Mouse (Mus musculus): ENCODE measurements around the gene Tmem177. TPM values are rescaled to one million over a fixed set of nuclear protein-coding genes. Genes with fewer than 3 reads are reported as not detected.
A peak's percentile ranks its signal among the peaks of the same experiment; 100 is the strongest.

Gene Tmem177
- total and polyA plus RNA-seq, 3 experiments = 7.0 to 8.4 (median 7.2) TPM

GRCm38 (mm10) chr1:119919299-119919698, 6.3 kb upstream of the Tmem177 start:
- H3K9ac ChIP-seq (ENCODE audit: insufficient read depth, low read depth) = no peak overlapping the region
- H3K4me3 ChIP-seq (replicated peaks in 1 of 3; ENCODE audit: low read depth in 2 of 3, low read length in 2 of 3, poor library complexity in 1 of 3) = no peak overlapping the region
- TF ChIP-seq MAFK (IDR thresholded peaks at IDR 0.05; ENCODE audit: insufficient replicate concordance, low read length) = no peak
- TF ChIP-seq RAD21 (IDR thresholded peaks at IDR 0.05; ENCODE audit: low read depth, low read length) = peak; percentile 53
- TF ChIP-seq ZMIZ1 (IDR thresholded peaks at IDR 0.05; ENCODE audit: low read depth, low read length) = no peak
- TF ChIP-seq CTCF (conservative IDR thresholded peaks at IDR 0.05 in 1 of 2, IDR thresholded peaks at IDR 0.05 in 1 of 2; ENCODE audit: low read depth in 2 of 2, low read length in 2 of 2) = peak; percentile 47 to 78; a peak in 3 of 4 replicates
- no peak for TF ChIP-seq RCOR1 (conservative IDR thresholded peaks at IDR 0.05; ENCODE audit: low read depth, low read length)
- peak; percentile 71 for TF ChIP-seq SMC3 (IDR thresholded peaks at IDR 0.05; ENCODE audit: low read depth, low read length)
- TF ChIP-seq EP300 (IDR thresholded peaks at IDR 0.05; ENCODE audit: low read length) = no peak
- TF ChIP-seq ZNF384 (IDR thresholded peaks at IDR 0.05; ENCODE audit: low read depth, low read length) = no peak
- H3K79me2 ChIP-seq (replicated peaks; ENCODE audit: control insufficient read depth, extremely low read depth, insufficient read depth, poor library complexity, severe bottlenecking) = no peaks in the 10 kb centered on the region
- no peaks in the 10 kb centered on the region for H3K9me3 ChIP-seq (replicated peaks; ENCODE audit: low read length)
- H3K4me1 ChIP-seq (ENCODE audit: control insufficient read depth in 1 of 2, insufficient read depth in 2 of 2) = no peaks in the 10 kb centered on the region
- no peaks in the 10 kb centered on the region for H3K27me3 ChIP-seq (replicated peaks)
- no peaks in the 10 kb centered on the region for H3K36me3 ChIP-seq (replicated peaks in 1 of 2; ENCODE audit: control insufficient read depth in 1 of 2, insufficient read depth in 1 of 2, low read length in 1 of 2)
- H3K4me2 ChIP-seq (ENCODE audit: insufficient read depth, low read depth, poor library complexity, severe bottlenecking) = no peak overlapping the region
- dilution Hi-C loops (cut with MboI; ENCODE audit: extremely low pct_ligation_motif_present, extremely low pct_unique_long_range_greater_than_20kb, low sequenced_read_pairs) = no loop called here
- no peak overlapping the region for H3K27ac ChIP-seq (ENCODE audit: insufficient read depth, low read depth)
- in situ Hi-C loops (cut with MboI; ENCODE audit: low pct_ligation_motif_present, low pct_unique_long_range_greater_than_20kb, low sequenced_read_pairs) = loop anchor here (25.0 kb wide), 1 partner anchor 232 kb away; no protein-coding TSS in a partner anchor
- DNase-seq (ENCODE audit: extremely low read depth) = peak; percentile 47

- no peaks in the 10 kb centered on the region for H3K9me3 ChIP-seq (replicated peaks; ENCODE audit: low read length)
- H3K27me3 ChIP-seq (replicated peaks) = no peaks in the 10 kb centered on the region
- dilution Hi-C loops (cut with MboI; ENCODE audit: extremely low pct_ligation_motif_present, extremely low pct_unique_long_range_greater_than_20kb, low sequenced_read_pairs) (no loop called here), in situ Hi-C loops (cut with MboI; ENCODE audit: low pct_ligation_motif_present, low pct_unique_long_range_greater_than_20kb, low sequenced_read_pairs) (loop anchor here (25.0 kb wide), 1 partner anchor 230 kb away; no protein-coding TSS in a partner anchor)
- no peak overlapping the region for H3K4me3 ChIP-seq (replicated peaks in 1 of 3; ENCODE audit: low read depth in 2 of 3, low read length in 2 of 3, poor library complexity in 1 of 3)
- H3K4me2 ChIP-seq (ENCODE audit: insufficient read depth, low read depth, poor library complexity, severe bottlenecking) = no peak overlapping the region
- TF ChIP-seq MAZ (IDR thresholded peaks at IDR 0.05; ENCODE audit: low read depth, low read length) = no peak
- no peak for TF ChIP-seq BHLHE40 (IDR thresholded peaks at IDR 0.05; ENCODE audit: low read depth, low read length)
- no peak for TF ChIP-seq CHD2 (IDR thresholded peaks at IDR 0.05; ENCODE audit: low read length)
- TF ChIP-seq TBP (conservative IDR thresholded peaks at IDR 0.05; ENCODE audit: low read depth, low read length) = no peak
- no peak for TF ChIP-seq GABPA (IDR thresholded peaks at IDR 0.05; ENCODE audit: insufficient replicate concordance, low read depth, low read length)
- TF ChIP-seq HCFC1 (IDR thresholded peaks at IDR 0.05; ENCODE audit: low read depth, low read length) = no peak
- no peak for TF ChIP-seq SMC3 (IDR thresholded peaks at IDR 0.05; ENCODE audit: low read depth, low read length)
- TF ChIP-seq TCF12 (IDR thresholded peaks at IDR 0.05; ENCODE audit: low read depth, low read length) = no peak
- TF ChIP-seq POLR2AphosphoS2 (IDR thresholded peaks at IDR 0.05; ENCODE audit: low read depth, low read length) = no peak
- TF ChIP-seq POLR2A (IDR thresholded peaks at IDR 0.05; ENCODE audit: low read depth, low read length) = no peak
- no peak for TF ChIP-seq PAX5 (IDR thresholded peaks at IDR 0.05; ENCODE audit: low read length)
- TF ChIP-seq MAX (IDR thresholded peaks at IDR 0.05; ENCODE audit: low read length) = no peak
- no peak for TF ChIP-seq ZNF384 (IDR thresholded peaks at IDR 0.05; ENCODE audit: low read depth, low read length)
- no peak for TF ChIP-seq USF1 (IDR thresholded peaks at IDR 0.05; ENCODE audit: low read depth, low read length)
- no peak for TF ChIP-seq NELFE (IDR thresholded peaks at IDR 0.05; ENCODE audit: low read depth, low read length)
- no peak for TF ChIP-seq E2F4 (IDR thresholded peaks at IDR 0.05; ENCODE audit: insufficient replicate concordance, low read depth, low read length)
- no peak for TF ChIP-seq JUN (IDR thresholded peaks at IDR 0.05; ENCODE audit: insufficient read depth, low read depth, low read length)
- no peak for TF ChIP-seq ETS1 (conservative IDR thresholded peaks at IDR 0.05; ENCODE audit: low read depth, low read length)
- TF ChIP-seq ZC3H11A (IDR thresholded peaks at IDR 0.05; ENCODE audit: low read depth, low read length) = no peak
- TF ChIP-seq CHD1 (IDR thresholded peaks at IDR 0.05; ENCODE audit: low read depth, low read length) = no peak
- no peak overlapping the region for H3K27ac ChIP-seq (ENCODE audit: insufficient read depth, low read depth)
- no peaks in the 10 kb centered on the region; the same call in 1 of the 2 replicates for H3K79me2 ChIP-seq (replicated peaks; ENCODE audit: control insufficient read depth, extremely low read depth, insufficient read depth, poor library complexity, severe bottlenecking)
- peaks cover 0 to 4% of the 10 kb centered on the region in 2 experiments; a peak in 3 of 4 replicates for H3K4me1 ChIP-seq (ENCODE audit: control insufficient read depth in 1 of 2, insufficient read depth in 2 of 2)
- H3K36me3 ChIP-seq (replicated peaks in 1 of 2; ENCODE audit: control insufficient read depth in 1 of 2, insufficient read depth in 1 of 2, low read length in 1 of 2) = no peaks in the 10 kb centered on the region
- H3K9ac ChIP-seq (ENCODE audit: insufficient read depth, low read depth) = no peak overlapping the region
- no peak for DNase-seq (ENCODE audit: extremely low read depth)
Observed at GRCm38 (mm10) chr1:119916823-119917371, 3.9 kb upstream of the Tmem177 start.

Data from CH12.LX (cell line).